Mouse (Mus musculus) heart, embryonic 15.5 days (tissue): Measurements from ENCODE around the gene Mb21d2. TPM values are rescaled to one million over a fixed set of nuclear protein-coding genes. Genes with fewer than 3 reads are reported as not detected.
A peak's percentile ranks its signal among the peaks of the same experiment; 100 is the strongest.

Experiments
- ATAC-seq: fragments of 200-750 bp; cut with Nextera tagmentation; replicated peaks from 2 replicates; pipeline ENCODE4 v1.8.0; 2017; ENCODE audit warnings: low read depth, moderate TSS enrichment; ENCODE audit not compliant: insufficient number of reproducible peaks, insufficient read depth, low FRiP score
- H3K27ac ChIP-seq: fragments of 300-500 bp; sonication (generic); 2 replicates; pipeline ENCODE4 v1.5.1; 2015; ENCODE audit warnings: mild to moderate bottlenecking, inconsistent platforms
- H3K27me3 ChIP-seq: fragments of 300-500 bp; sonication (generic); 2 replicates; pipeline ENCODE4 v1.6.1; 2015; ENCODE audit warnings: inconsistent platforms
- H3K36me3 ChIP-seq: fragments of 300-500 bp; sonication (generic); 2 replicates; pipeline ENCODE4 v1.6.1; 2015; ENCODE audit warnings: mild to moderate bottlenecking, inconsistent platforms
- H3K4me1 ChIP-seq: fragments of 300-500 bp; sonication (generic); replicated peaks from 2 replicates; pipeline ENCODE4 v1.6.1; 2015; ENCODE audit warnings: inconsistent platforms
- H3K4me2 ChIP-seq: fragments of 300-500 bp; sonication (generic); 2 replicates; pipeline ENCODE4 v1.6.1; 2015; ENCODE audit warnings: inconsistent platforms, mild to moderate bottlenecking, moderate library complexity
- H3K4me3 ChIP-seq: fragments of 300-500 bp; sonication (generic); 2 replicates; pipeline ENCODE4 v1.5.1; 2015; ENCODE audit warnings: mild to moderate bottlenecking, inconsistent platforms
- H3K9ac ChIP-seq: fragments of 300-500 bp; sonication (generic); 2 replicates; pipeline ENCODE4 v1.6.1; 2015; ENCODE audit warnings: mild to moderate bottlenecking, inconsistent platforms
- H3K9me3 ChIP-seq: fragments of 300-500 bp; sonication (generic); replicated peaks from 2 replicates; pipeline ENCODE4 v1.6.1; 2016; ENCODE audit warnings: inconsistent platforms
- WGBS: fragments of 180-500 bp; shearing (Covaris S2); methylation state at CpG from one replicate; pipeline ENCODE4 v1.1.7; 2015; ENCODE audit warnings: mixed read lengths; 5-methylcytosine and 5-hydroxymethylcytosine counted together
- polyA plus RNA-seq: library from polyadenylated mRNA; unstranded; fragments of >200 nt; fragmentation: Nextera tagmentation; extraction: Ambion mirVana; gene quantifications from 2 replicates; pipeline ENCODE4 v1.2.1, GENCODE M21; 2015

Mb21d2 gene
- polyA plus RNA-seq, 1 experiment from 2014 or later = 3.2 TPM

DNA sequence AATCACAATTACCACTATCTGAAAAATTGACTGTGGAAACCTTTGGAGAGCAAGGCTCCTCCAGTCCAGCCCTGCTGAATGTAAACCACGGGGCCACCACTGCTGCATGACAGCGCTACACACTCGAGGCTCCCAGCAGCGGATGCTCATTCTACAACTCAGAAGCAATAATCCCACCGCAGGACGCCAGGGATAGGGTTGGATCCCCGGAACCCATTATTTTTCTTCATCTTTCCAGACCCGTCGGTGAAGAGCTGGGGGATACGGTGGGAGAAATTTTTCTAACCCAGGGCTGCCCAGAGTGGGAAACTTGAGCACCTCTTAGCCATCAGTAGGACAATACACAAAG, 1.0 kb downstream of the Mb21d2 start:
- Histone ChIP-seq H3K9ac (peak overlapping the region; percentile 90; the same call in 1 of the 2 replicates), H3K27ac (peak overlapping the region; percentile 92), H3K27me3 (peaks cover 4% of the 10 kb centered on the region; the same call in 1 of the 2 replicates), H3K36me3 (no peaks in the 10 kb centered on the region), H3K9me3 (no peaks in the 10 kb centered on the region), H3K4me2 (peak overlapping the region; percentile 95), H3K4me1 (peaks cover 12% of the 10 kb centered on the region), H3K4me3 (peak overlapping the region; percentile 97)
- WGBS = under 1% methylated on average over 10 of the region's 10 CpGs
- 0 out of 2 replicates have a peak, but pooled peaks have one; percentile 55 for ATAC-seq

GRCm38 (mm10) chr16:28927381-28927780, 2.1 kb downstream of the Mb21d2 start:
- Histone ChIP-seq H3K9ac (no peak overlapping the region), H3K4me1 (peaks cover 12% of the 10 kb centered on the region), H3K9me3 (no peaks in the 10 kb centered on the region), H3K4me2 (no peak overlapping the region), H3K36me3 (no peaks in the 10 kb centered on the region), H3K27me3 (peaks cover 4% of the 10 kb centered on the region; the same call in 1 of the 2 replicates), H3K27ac (no peak overlapping the region), H3K4me3 (no peak overlapping the region)
- WGBS = 63% methylated on average over 9 of the region's 9 CpGs
- no peak for ATAC-seq

DNA sequence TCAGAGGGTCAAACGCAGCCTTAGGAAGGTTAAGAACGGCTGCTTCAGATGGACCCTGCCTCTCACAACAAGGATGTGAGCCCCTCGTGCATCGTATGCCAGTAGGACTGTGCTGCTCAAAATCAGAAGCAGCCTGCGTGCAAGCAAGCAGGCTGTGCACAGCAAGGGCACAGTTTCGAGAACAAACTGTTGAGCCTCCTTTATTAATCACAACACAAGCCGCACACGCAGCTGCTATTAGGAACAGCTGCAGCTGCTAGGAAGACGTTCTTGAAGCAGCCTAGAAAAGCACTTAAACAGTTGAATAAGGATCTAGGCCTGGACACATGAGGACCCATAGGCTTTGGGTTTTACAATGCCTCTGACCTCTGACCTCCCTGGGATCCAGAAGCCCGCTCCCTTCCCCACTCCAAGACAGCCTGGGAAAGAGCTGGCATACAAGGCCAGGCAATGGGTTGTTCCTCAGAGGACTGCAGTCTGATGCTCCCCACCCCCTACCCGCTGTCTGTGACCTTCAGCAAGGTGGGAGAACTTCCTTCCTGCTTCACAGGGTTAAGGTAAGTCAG, 10.1 kb downstream of the Mb21d2 start:
- Histone ChIP-seq H3K4me2 (no peak overlapping the region), H3K9ac (no peak overlapping the region), H3K27me3 (no peaks in the 10 kb centered on the region), H3K9me3 (no peaks in the 10 kb centered on the region), H3K4me3 (no peak overlapping the region), H3K36me3 (no peaks in the 10 kb centered on the region), H3K27ac (no peak overlapping the region), H3K4me1 (no peaks in the 10 kb centered on the region)
- WGBS = 84% methylated on average over 11 of the region's 11 CpGs
- no peak for ATAC-seq

DNA sequence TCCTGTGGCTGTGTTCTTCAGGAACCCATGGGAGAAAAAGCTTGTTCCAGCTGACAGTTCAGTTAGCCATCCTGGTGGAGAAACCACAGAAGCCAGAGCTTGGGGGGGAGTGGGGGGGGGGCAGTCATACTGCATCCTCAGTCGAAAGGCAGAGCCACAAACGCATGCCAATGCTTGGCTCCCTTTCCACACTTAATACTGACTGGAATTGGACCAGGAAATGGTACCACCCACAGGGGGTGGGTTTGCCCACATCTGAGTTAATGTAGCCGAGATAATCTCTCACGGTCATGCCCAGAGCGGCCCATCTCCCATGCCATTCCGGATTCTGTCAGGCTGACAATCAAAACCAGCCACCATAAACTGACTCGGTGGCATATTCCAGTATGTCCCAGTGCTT, 14.1 kb downstream of the Mb21d2 start:
- Histone ChIP-seq H3K9me3 (no peaks in the 10 kb centered on the region), H3K4me1 (no peaks in the 10 kb centered on the region), H3K4me2 (no peak overlapping the region), H3K9ac (no peak overlapping the region), H3K4me3 (no peak overlapping the region), H3K27ac (no peak overlapping the region), H3K36me3 (no peaks in the 10 kb centered on the region), H3K27me3 (no peaks in the 10 kb centered on the region)
- ATAC-seq = no peak
- WGBS = 66% methylated on average over 7 of the region's 7 CpGs

GRCm38 (mm10) chr16:28914709-28915108, 14.8 kb downstream of the Mb21d2 start:
- Histone ChIP-seq H3K9ac (no peak overlapping the region), H3K27ac (no peak overlapping the region), H3K9me3 (no peaks in the 10 kb centered on the region), H3K4me3 (no peak overlapping the region), H3K4me2 (no peak overlapping the region), H3K36me3 (no peaks in the 10 kb centered on the region), H3K4me1 (no peaks in the 10 kb centered on the region), H3K27me3 (no peaks in the 10 kb centered on the region)
- WGBS = 58% methylated on average over 1 of the region's 1 CpGs
- no peak for ATAC-seq

DNA sequence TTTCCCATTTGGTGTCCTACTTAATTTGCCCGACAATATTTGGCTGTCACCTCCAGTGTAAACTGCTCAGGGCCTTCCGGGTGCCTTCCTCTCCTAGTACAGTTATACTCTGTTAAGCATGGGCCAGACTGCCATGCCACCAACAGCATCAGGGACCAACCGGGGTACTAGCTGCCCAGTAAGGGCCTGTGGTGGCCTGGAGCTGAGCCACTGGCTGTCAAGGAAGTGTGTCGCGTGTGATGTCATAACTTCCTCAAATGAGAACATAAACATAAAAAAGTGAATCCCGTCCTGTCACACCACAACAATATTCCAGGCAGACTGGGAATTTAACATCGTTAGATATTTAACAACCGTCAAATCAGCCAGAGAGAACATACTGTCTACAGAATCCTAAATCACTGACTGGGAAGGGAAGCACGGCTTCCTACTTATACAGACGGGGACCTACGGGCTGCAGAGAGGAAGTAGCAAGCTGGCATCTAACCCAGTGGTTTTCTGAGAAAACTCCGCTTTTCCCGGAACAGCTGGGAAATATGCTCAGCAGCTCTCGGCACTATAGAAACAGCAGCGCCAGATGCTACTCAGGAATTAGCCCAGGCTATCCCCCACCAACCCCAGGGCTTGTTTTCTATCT, 17.9 kb downstream of the Mb21d2 start:
- WGBS = 74% methylated on average over 15 of the region's 15 CpGs
- no peaks in the 10 kb centered on the region for H3K9me3 ChIP-seq
- H3K27me3 ChIP-seq = no peaks in the 10 kb centered on the region
- no peaks in the 10 kb centered on the region for H3K36me3 ChIP-seq
- H3K4me1 ChIP-seq = peaks cover 3% of the 10 kb centered on the region
- no peak overlapping the region for H3K4me2 ChIP-seq
- ATAC-seq = no peak
- no peak overlapping the region for H3K27ac ChIP-seq
- H3K9ac ChIP-seq = no peak overlapping the region
- H3K4me3 ChIP-seq = no peak overlapping the region

DNA sequence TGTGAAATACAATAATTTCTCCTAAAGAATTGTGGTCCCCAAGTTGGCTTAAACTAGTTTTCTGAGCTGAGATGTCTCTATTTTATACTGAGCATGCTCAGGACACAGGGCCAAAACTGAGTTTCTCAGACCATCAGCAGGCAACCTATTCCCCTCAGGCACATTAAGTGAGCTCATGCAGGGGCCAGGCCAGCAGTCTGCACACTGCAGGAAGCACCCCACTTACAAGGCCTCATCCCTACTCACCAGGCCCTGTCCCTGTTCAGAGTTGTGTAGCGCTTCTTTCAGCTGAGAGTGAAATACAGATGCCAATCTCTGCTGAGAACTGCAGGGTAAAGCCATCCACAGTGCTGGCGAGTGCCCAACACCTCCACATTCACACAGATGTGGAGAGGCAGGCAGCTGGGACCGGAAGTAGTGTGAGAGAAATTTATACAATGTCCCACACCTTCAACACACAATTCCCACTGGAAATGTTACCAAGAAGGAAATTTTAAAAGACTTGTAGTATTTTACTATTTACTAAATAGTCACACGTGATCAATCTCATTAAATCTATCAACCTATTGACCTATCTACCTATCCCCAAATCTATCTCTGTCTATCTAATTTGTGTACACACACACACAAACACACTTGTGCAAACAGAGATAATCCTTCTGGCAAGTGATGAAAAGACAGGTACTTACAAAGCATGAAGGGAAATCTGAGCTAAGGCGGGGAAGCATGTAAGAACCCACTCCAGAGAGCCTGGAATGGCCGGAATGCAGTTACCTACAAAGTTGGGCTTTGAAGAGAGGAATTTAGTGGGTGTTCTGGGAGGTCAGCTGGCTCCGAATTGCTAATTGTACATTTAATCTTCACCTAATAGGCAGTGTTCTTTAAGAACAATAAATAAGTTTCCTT, 22.9 kb downstream of the Mb21d2 start:
- no peak overlapping the region for H3K9ac ChIP-seq
- H3K9me3 ChIP-seq = no peaks in the 10 kb centered on the region
- H3K36me3 ChIP-seq = no peaks in the 10 kb centered on the region
- ATAC-seq = no peak
- no peak overlapping the region for H3K27ac ChIP-seq
- H3K4me1 ChIP-seq = peaks cover 3% of the 10 kb centered on the region
- 55% methylated on average over 7 of the region's 7 CpGs for WGBS
- H3K4me3 ChIP-seq = no peak overlapping the region
- H3K27me3 ChIP-seq = no peaks in the 10 kb centered on the region
- H3K4me2 ChIP-seq = no peak overlapping the region

GRCm38 (mm10) chr16:28905567-28906289, 23.7 kb downstream of the Mb21d2 start:
- Histone ChIP-seq H3K4me3 (no peak overlapping the region), H3K4me1 (peaks cover 3% of the 10 kb centered on the region), H3K9ac (no peak overlapping the region), H3K36me3 (no peaks in the 10 kb centered on the region), H3K4me2 (no peak overlapping the region), H3K27me3 (no peaks in the 10 kb centered on the region), H3K9me3 (no peaks in the 10 kb centered on the region), H3K27ac (no peak overlapping the region)
- ATAC-seq = no peak
- WGBS = 78% methylated on average over 11 of the region's 11 CpGs

DNA sequence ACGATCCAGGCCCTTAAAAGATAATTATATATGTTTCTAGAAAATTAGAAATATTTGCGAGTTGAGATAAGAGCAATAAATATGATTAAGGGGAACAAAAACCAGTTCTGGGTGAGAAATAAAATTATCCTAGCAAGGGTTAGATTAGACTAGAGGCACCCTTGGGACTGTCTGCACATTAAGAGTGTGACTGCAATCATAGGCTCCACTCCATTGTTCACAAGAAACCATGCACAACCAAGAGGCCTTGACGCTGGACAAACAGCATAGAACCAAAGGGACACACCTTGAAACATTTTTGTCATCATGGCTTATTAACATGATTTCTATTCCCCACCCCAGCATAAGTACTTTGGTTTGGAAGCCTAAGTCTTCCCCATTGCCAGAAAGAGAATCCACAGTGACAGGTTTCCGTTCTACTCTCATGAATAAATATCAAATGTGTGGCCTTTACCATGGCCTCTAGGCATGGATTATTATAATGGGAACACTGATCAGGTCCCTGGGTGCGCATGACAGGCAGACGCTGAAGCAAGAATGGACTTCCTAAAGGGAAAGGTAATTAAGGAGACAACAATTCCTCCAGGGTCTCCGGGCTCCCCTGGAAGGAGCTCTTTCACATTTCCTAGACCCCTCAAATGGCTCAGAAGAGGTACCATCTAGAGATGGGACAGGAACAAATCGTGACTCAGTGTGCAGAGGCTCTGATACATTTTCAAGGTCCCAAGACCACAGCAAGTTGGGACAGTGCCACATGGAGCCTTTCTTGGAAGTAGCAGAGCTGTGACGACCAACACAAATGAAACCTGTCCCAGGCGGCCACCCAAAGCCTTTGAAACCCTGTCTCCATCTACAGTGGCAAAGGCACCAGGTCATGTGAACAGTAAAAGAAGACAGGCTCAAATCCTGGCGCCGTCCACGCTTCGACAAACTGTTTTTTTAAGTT, 26.6 kb downstream of the Mb21d2 start:
- no peak for ATAC-seq

DNA sequence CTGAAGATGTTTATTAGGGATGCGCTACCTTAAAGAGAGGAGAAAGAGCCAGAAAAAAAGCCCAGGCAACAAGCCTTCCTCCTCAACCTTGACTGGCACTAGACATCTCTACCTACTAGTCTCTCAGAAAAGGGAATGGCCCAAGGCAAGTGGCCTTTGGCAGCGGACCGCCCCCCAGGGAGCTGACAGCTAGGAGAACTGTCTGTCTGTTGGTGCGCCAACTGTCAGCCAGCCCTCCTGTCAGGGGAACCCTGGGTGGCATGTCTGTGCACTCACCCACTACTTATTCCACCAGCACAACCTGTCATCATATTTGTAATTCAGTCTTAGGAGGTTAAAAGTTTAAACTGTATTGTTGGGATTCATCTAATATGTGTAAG, 30.3 kb downstream of the Mb21d2 start:
- Histone ChIP-seq H3K4me3 (no peak overlapping the region), H3K36me3 (no peaks in the 10 kb centered on the region), H3K4me1 (peaks cover 13% of the 10 kb centered on the region), H3K9ac (no peak overlapping the region), H3K27ac (no peak overlapping the region), H3K27me3 (no peaks in the 10 kb centered on the region), H3K9me3 (no peaks in the 10 kb centered on the region), H3K4me2 (peak overlapping the region; percentile 45)
- ATAC-seq = no peak
- 59% methylated on average over 4 of the region's 4 CpGs for WGBS

More for the DNA sequence above, 26.6 kb downstream of the Mb21d2 start:
- H3K4me1 ChIP-seq = peaks cover 17% of the 10 kb centered on the region
- no peak overlapping the region for H3K4me2 ChIP-seq
- H3K27me3 ChIP-seq = no peaks in the 10 kb centered on the region
- H3K27ac ChIP-seq = no peak overlapping the region
- no peak overlapping the region for H3K9ac ChIP-seq
- no peaks in the 10 kb centered on the region for H3K36me3 ChIP-seq
- H3K9me3 ChIP-seq = no peaks in the 10 kb centered on the region
- WGBS = 81% methylated on average over 14 of the region's 14 CpGs
- H3K4me3 ChIP-seq = no peak overlapping the region
